Comparison of ENCODE assay signal across 8 mouse cellular contexts in the genomic region with DNA sequence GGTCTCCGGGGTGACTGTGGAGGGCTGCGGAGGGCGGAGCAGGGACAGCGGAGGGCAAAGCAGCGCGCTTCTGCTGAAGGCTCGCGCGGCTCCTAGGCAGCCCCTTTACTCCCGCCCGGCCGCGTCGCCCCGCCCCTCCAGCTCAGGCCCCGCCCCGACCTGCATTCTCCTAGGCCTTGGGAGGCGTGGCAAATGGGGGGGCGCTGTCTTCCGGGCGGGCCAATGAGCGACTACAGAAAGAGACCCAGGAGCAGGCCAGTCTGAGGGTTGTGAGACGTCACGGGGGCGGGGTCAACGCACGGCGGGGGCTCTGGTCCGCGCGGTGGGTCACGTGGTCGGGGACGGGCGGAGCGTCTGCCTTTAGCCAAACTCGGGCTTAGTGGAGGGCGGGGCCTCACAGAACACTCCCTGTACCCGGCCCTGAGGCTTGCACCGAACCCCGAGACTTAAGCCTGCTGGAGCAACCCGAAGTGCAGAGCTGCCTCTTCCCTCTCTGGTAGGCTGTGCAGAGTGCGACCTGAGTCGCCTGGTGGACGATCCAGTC. TPM values are rescaled to one million over a fixed set of nuclear protein-coding genes. Genes with fewer than 3 reads are reported as not detected.
DNase-seq lines count a peak whose midpoint lies in the region; ATAC-seq and TF ChIP-seq lines count a peak whose summit lies in the region.

A gene (minus strand): TSS at position 276 of the 544 bp plus-strand sequence.

- TF ChIP-seq POLR2A in ES-Bruce4 (IDR thresholded peaks at IDR 0.05; ENCODE audit: insufficient read depth, low read length): no peak

- H3K9me3 ChIP-seq in ES-Bruce4 (replicated peaks; ENCODE audit: control insufficient read depth, insufficient read depth, low read length, poor library complexity, severe bottlenecking): no peaks in the 10 kb centered on the region
- no peaks in the 10 kb centered on the region for H3K9me3 ChIP-seq in forebrain, embryonic 13.5 days (replicated peaks)
- no peaks in the 10 kb centered on the region for H3K9me3 ChIP-seq in liver, postnatal 0 days (ENCODE audit: low read length)
- no peaks in the 10 kb centered on the region for H3K9me3 ChIP-seq in neural tube, embryonic 14.5 days (ENCODE audit: control insufficient read depth, low read length)

- no peaks in the 10 kb centered on the region for H3K27me3 ChIP-seq in ES-Bruce4 (ENCODE audit: control insufficient read depth, insufficient read depth, low read length, poor library complexity, severe bottlenecking)
- H3K27me3 ChIP-seq in forebrain, embryonic 13.5 days: no peaks in the 10 kb centered on the region
- no peaks in the 10 kb centered on the region for H3K27me3 ChIP-seq in liver, postnatal 0 days (ENCODE audit: insufficient read depth, low read length)
- no peaks in the 10 kb centered on the region for H3K27me3 ChIP-seq in neural tube, embryonic 14.5 days (ENCODE audit: control insufficient read depth, insufficient read depth, low read length)

- no peak for TF ChIP-seq EP300 in ES-Bruce4 (IDR thresholded peaks at IDR 0.05; ENCODE audit: insufficient read depth, low read depth, low read length)
- no peak; the same call in 1 of the 2 replicates for TF ChIP-seq EP300 in liver, postnatal 0 days (IDR thresholded peaks at IDR 0.05; ENCODE audit: low read depth)

- intact Hi-C loops in heart, postnatal 10 days (cut with DNase I): loop anchor here (5.0 kb wide), 1 partner anchor 111 kb away; no protein-coding TSS in a partner anchor

- DNase-seq in heart, postnatal 10 days: peak; percentile 96 to 97
- peak; percentile 75 for DNase-seq in large intestine, adult 2 months (ENCODE audit: low read depth, low spot score)
- peak; percentile 97 for DNase-seq in liver, postnatal 0 days
- DNase-seq in testis, postnatal 10 days (ENCODE audit: low spot score): peak; percentile 98

- peak; percentile 92 for ATAC-seq in cerebellum, adult (ENCODE audit: insufficient number of reproducible peaks, low FRiP score, low TSS enrichment)
- peak; percentile 99 for ATAC-seq in forebrain, embryonic 13.5 days
- ATAC-seq in liver, postnatal 0 days: peak; percentile 94
- peak; percentile 99 for ATAC-seq in neural tube, embryonic 14.5 days (ENCODE audit: low read depth)

- H3K4me2 ChIP-seq in forebrain, embryonic 13.5 days: peak within 1 kb of the TSS; percentile 64
- peak within 1 kb of the TSS; percentile 72 for H3K4me2 ChIP-seq in liver, postnatal 0 days (ENCODE audit: low read depth, low read length)
- H3K4me2 ChIP-seq in neural tube, embryonic 14.5 days (ENCODE audit: low read depth, low read length): peak within 1 kb of the TSS; percentile 56

- peak within 1 kb of the TSS; percentile 72 for H3K27ac ChIP-seq in ES-Bruce4 (ENCODE audit: insufficient read depth, low read length)
- H3K27ac ChIP-seq in forebrain, embryonic 13.5 days: peak within 1 kb of the TSS; percentile 67
- H3K27ac ChIP-seq in liver, postnatal 0 days (ENCODE audit: low read depth): peak within 1 kb of the TSS; percentile 98
- peak within 1 kb of the TSS; percentile 83 for H3K27ac ChIP-seq in neural tube, embryonic 14.5 days (ENCODE audit: low read depth, low read length)

- WGBS in forebrain, embryonic 13.5 days: 15% methylated on average over 29 of the region's 45 CpGs
- WGBS in large intestine, adult 2 months: 15% methylated on average over 43 of the region's 45 CpGs
- 12% methylated on average over 34 of the region's 45 CpGs for WGBS in liver, postnatal 0 days (ENCODE audit: insufficient replicate concordance)
- WGBS in neural tube, embryonic 14.5 days: 11% methylated on average over 37 of the region's 45 CpGs

- no peaks in the 10 kb centered on the region for H3K36me3 ChIP-seq in ES-Bruce4 (ENCODE audit: control insufficient read depth, insufficient read depth, low read length, poor library complexity, severe bottlenecking)
- no peaks in the 10 kb centered on the region for H3K36me3 ChIP-seq in forebrain, embryonic 13.5 days (ENCODE audit: poor library complexity, severe bottlenecking)
- H3K36me3 ChIP-seq in liver, postnatal 0 days (replicated peaks; ENCODE audit: insufficient read depth, low read length): no peaks in the 10 kb centered on the region
- H3K36me3 ChIP-seq in neural tube, embryonic 14.5 days (ENCODE audit: control insufficient read depth, insufficient read depth, low read length): no peaks in the 10 kb centered on the region

- H3K4me1 ChIP-seq in ES-Bruce4 (ENCODE audit: control insufficient read depth, insufficient read depth, low read length): no peaks in the 10 kb centered on the region
- H3K4me1 ChIP-seq in forebrain, embryonic 13.5 days: no peaks in the 10 kb centered on the region
- no peaks in the 10 kb centered on the region for H3K4me1 ChIP-seq in liver, postnatal 0 days (ENCODE audit: insufficient read depth)
- no peaks in the 10 kb centered on the region for H3K4me1 ChIP-seq in neural tube, embryonic 14.5 days (ENCODE audit: control insufficient read depth, insufficient read depth, low read length)

- TF ChIP-seq CTCF in ES-Bruce4 (IDR thresholded peaks at IDR 0.05; ENCODE audit: low read depth, low read length): no peak
- TF ChIP-seq CTCF in liver, postnatal 0 days (IDR thresholded peaks at IDR 0.05; ENCODE audit: low read depth): 0 out of 2 replicates have a peak, but pooled peaks have one; percentile 33

- peak within 1 kb of the TSS; percentile 90 for H3K4me3 ChIP-seq in ES-Bruce4 (ENCODE audit: low read depth, low read length)
- peak within 1 kb of the TSS; percentile 46 for H3K4me3 ChIP-seq in forebrain, embryonic 13.5 days
- peak within 1 kb of the TSS; percentile 58 for H3K4me3 ChIP-seq in liver, postnatal 0 days (ENCODE audit: low read depth, low read length)
- peak within 1 kb of the TSS; percentile 46 for H3K4me3 ChIP-seq in neural tube, embryonic 14.5 days (ENCODE audit: low read depth, low read length)

- peak within 1 kb of the TSS; percentile 65 for H3K9ac ChIP-seq in ES-Bruce4 (ENCODE audit: low read depth, poor library complexity, severe bottlenecking)
- peak within 1 kb of the TSS; percentile 61 for H3K9ac ChIP-seq in forebrain, embryonic 13.5 days
- peak within 1 kb of the TSS; percentile 79 for H3K9ac ChIP-seq in liver, postnatal 0 days (replicated peaks)
- H3K9ac ChIP-seq in neural tube, embryonic 14.5 days (replicated peaks; ENCODE audit: low read depth, low read length): peak within 1 kb of the TSS; percentile 60

RNA-seq across cellular contexts. Expression of the gene that starts here (rescaled TPM):
- 9.8 and 10.5 TPM in 2 replicates for polyA plus RNA-seq in ES-Bruce4 (2011; ENCODE audit: insufficient read depth, insufficient read length, low read depth, missing spikeins)
- polyA plus RNA-seq in forebrain, embryonic 13.5 days (2015; fragmentation: Nextera tagmentation; extraction: Ambion mirVana): 5.3 and 6.4 TPM in 2 replicates
- total RNA-seq in heart, postnatal 10 days (2021): 10 to 100 TPM; 44.5 to 56.1 TPM
- polyA plus RNA-seq in large intestine, adult 2 months (2012; rRNA removed): 7.8 and 17.2 TPM in 2 replicates
- 53.4 and 56.9 TPM in 2 replicates for polyA plus RNA-seq in liver, postnatal 0 days (2015; fragmentation: Nextera tagmentation; extraction: Ambion mirVana)
- 10.1 and 14.1 TPM in 2 replicates for polyA plus RNA-seq in neural tube, embryonic 14.5 days (2014; fragmentation: Nextera tagmentation; extraction: Ambion mirVana)

Comparison
In these comparisons a context has a peak if more than half of its experiments do, and no peak if none do; other contexts are left out.
1. Peak in every context shown above with its lines: DNase-seq, ATAC-seq, H3K4me3 ChIP-seq and H3K27ac ChIP-seq.